Mouse (Mus musculus) adrenal gland, adult 18-20 months (tissue): ENCODE data around the gene Ly6g6d. TPM values are rescaled to one million over a fixed set of nuclear protein-coding genes. Genes with fewer than 3 reads are reported as not detected.
"Not testable (repeated sequence)": the region's sequence is repeated elsewhere in the genome, so short reads cannot be mapped to it uniquely, and the experiment has no call there.

ENCODE experiments used
- DNase-seq, 2 experiments: peaks; one replicate each; pipeline ENCODE4 v3.0.0; 2021 to 2022; ENCODE audit warnings: low spot score in 2 of 2
- long read RNA-seq, 2 experiments: library from polyadenylated mRNA; stranded (forward); transcript quantifications; one replicate each; pipeline ENCODE4 v2.0.0; 2021
- total RNA-seq, 2 experiments: library from RNA; stranded (reverse); gene quantifications; 1 replicate in 1 of 2; 2 replicates in 1 of 2; pipeline ENCODE4 v1.2.3; 2021

The Ly6g6d gene
- total RNA-seq: not detected
- long read RNA-seq, experiment 1: 0 reads
- long read RNA-seq, experiment 2: 0 reads

DNA sequence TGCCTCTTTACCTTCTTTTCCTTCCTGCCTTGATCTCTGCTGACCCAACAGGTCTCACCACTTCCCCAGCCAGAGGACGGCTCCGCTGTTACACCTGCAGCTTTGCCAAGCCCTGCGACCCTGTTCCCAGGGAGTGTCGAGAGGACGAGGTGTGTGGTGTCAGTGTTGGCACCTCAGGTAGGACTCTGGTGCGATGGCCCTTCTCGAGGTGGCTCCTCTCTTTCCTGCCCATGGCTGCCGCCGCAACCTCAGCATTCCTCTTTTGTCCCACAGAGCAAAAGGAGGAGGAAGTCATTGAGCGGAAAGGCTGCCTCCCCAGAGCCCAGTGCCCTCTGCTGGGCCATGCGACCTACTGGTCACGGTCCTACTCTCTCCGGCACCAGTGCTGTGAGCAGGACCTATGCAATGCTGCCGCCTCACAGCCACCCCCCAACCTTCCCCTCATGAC, at the start of gene Ly6g6d:
Ly6g6d (minus strand) TSS at position 280 of the 448 bp plus-strand sequence.
- no peak for DNase-seq

DNA sequence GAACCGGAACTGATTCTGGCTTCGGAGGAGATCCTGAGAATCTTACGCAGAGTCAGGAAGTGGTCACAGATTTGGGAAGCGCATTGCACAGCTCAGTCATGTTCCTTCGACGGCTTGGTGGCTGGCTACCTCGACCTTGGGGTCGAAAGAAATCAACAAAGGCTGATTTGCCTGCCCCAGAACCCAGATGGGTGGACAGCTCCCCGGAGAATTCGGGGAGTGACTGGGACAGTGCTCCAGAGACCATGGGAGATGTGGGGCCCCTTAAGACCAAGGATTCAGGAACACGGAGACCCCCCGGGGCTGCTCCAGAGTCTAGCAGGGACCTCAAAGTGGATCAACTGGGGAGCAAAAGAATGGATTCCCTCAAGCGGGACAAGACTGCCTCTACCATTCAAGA, 49.2 kb upstream of the Ly6g6d start:
- DNase-seq: no peak

DNA sequence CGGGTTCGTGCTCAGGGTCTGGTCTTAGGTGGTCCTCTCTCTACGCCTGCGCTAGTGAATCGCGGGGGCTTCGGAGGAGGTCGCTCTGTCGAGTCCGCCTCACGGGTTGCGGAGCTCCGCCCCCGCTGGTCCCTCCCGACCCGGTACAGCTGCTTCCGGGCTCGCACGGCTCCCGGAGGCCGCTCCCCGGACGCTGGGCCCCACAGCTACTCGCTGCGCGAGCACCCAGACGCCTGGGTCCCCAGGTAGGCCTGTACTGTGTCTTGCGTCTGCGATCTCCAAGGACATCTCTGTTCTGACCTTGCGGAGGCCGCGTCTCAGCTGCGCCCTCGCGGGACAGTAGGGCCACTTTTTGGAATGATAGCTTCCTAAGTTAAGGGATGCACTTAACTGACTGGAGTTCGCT, 48.3 kb upstream of the Ly6g6d start, which contains the start of gene D17H6S53E:
D17H6S53E (plus strand) TSS at position 168 of the 406 bp plus-strand sequence.
- peak; percentile 72 to 76 for DNase-seq

DNA sequence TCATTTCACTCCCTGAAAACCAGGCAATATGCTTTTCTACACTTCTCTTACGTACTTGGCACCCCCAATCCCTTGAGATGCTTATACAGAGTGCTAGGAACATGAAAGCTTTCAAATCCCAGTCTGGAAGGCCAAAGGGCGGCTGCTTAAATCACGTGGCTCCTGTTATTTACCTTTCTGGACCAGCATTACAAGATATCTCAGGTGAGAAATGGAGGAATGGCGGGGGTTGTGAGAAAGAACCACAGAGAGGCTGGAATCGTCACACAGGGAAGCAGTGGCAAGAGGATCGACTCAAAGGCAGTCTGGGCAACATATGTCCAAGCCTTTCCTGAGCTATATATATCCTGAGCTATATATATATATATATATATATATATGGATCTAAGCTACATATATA, 47.7 kb upstream of the Ly6g6d start:
- no peak for DNase-seq

DNA sequence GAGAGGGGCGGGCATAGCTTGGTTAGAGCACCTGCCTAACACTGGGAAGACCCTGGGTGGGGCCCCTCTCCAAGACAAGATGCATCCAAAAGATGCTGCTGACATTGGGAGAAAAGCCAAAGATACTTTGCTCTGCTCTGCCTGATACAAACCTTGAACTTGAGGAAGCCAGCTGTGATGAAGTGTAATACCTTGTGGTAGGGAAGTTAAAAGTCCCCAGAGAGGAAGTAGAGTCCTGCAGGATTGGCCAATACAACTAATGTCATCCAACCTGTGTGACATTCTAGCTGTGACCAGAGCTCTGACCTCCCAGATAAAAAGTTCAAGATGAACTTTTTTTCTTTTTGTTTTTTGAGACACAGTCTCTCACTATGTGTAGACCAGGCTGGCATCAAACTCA, 47.2 kb upstream of the Ly6g6d start:
- no peak for DNase-seq

DNA sequence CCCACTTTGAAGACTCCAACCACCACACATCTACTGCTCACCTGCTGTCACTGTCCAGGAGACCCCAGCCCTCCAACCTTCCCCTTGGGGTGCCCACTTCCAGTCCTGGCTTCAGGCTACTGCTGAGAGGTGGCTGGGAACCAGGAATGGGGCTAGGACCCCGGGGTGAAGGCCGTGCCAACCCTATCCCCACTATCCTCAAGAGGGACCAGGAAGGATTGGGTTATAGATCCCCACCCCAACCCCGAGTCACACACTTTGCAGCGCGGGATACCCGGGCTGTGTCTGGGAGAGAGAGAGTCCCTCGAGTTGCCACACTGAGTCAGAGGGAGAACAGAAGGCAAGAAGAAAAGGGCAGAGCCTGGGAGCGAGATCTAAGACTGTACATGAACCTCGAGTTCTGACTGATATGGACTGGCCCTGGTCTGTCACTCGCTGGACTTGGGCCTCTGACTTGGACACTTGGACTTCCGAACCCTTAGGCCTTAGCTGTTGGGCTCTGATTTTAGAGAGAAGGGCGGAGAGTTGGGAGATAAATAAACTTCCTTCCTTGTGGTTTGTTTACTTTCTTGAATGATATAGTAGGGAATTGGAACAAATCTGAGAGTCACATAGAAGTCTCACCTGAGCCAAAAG, 46.5 kb upstream of the Ly6g6d start:
- DNase-seq: not testable (repeated sequence)

DNA sequence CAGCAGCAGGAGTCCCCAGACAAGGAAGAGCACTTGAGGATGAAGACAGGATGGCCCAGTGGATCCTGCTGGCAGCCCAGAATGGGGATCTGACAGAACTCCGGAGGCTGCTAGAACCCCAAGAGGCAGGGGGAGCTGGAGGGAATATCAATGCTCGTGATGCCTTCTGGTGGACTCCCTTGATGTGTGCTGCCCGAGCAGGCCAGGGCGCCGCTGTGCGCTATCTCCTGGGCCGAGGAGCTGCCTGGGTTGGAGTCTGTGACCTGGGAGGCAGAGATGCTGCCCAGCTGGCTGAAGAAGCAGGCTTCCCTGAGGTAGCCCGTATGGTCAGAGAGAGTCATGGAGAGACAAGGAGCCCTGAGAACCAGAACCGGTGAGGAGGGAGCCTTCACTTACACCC, 45.4 kb upstream of the Ly6g6d start:
- DNase-seq: not testable (repeated sequence)

DNA sequence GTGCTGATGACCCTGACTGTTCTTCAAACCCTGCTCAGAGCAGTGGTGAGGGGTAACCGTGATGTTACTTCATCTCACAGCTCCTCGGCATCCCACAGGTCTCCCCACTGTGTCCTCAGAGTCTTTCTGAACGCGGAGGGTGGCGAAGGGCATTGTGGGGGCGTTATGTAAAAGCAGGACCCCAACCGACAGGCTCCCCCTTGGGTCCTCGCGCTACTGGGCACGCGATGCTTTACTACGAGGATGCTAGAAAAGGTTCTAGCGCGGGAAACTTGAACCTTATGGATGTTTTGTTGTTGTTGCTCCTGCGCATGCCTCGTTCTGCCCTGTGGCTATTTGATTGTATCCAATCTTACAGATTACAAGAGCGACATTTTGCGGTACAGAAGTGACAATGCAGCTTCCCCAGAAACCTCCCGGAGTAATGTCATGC, 44.0 kb upstream of the Ly6g6d start, which contains the start of gene Csnk2b:
Csnk2b (minus strand) TSS at position 183 of the 433 bp plus-strand sequence.
- DNase-seq: no peak

DNA sequence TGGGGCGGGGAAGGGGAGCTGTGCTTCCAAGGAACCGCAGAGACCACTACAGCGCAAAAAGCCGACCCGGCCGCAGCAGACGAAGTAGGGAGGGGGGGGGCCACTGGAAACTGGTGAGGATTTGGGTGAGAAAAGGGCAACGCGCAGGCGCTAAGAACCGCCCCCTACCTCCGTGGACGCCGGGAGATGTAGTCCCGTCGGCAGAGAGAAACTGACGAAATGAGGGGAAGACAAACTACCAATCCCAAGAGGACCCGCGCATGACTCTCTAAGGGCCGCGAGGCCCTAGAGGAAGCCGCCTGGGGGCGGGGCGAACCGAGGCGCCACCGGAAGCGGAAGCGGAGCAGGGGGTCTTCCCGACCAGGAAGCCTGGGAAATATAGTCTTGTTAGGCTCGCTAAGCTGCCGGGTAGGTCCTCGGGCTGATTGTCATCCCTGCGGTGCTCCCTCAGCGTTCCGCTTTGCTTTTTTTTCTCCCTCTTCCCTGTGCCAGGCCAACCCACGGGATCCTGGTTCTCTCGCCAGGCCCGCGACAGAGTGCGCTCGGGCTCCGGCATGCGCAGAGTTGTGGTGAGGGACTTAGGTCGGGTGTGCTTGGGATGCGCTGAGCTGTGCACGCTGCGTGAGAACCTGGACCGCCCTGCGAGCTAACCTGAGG, 43.4 kb upstream of the Ly6g6d start, which contains the start of gene Gpank1:
Gpank1 (plus strand) TSS at position 313 of the 657 bp plus-strand sequence.
- peak; percentile 92 to 94 for DNase-seq

DNA sequence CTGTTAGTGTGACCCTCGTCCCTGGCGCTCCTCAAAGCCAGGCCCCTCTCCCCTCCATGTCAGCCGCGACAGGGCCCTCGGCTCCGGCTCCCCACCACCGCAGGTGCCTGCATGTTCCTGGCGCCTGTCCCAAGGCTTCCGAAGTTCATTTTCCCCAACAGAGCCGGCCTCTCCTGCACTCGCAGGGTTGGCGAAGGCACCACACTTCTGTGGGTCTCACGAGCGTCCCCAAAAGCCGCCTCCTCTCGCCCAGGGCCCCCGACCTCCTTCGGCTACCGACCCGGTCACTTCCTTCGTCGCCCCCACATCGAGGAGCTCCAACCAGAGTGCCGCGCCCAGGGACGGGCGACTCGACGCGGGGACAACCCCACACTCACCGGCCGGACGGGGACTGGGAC, 42.9 kb upstream of the Ly6g6d start:
- no peak for DNase-seq

DNA sequence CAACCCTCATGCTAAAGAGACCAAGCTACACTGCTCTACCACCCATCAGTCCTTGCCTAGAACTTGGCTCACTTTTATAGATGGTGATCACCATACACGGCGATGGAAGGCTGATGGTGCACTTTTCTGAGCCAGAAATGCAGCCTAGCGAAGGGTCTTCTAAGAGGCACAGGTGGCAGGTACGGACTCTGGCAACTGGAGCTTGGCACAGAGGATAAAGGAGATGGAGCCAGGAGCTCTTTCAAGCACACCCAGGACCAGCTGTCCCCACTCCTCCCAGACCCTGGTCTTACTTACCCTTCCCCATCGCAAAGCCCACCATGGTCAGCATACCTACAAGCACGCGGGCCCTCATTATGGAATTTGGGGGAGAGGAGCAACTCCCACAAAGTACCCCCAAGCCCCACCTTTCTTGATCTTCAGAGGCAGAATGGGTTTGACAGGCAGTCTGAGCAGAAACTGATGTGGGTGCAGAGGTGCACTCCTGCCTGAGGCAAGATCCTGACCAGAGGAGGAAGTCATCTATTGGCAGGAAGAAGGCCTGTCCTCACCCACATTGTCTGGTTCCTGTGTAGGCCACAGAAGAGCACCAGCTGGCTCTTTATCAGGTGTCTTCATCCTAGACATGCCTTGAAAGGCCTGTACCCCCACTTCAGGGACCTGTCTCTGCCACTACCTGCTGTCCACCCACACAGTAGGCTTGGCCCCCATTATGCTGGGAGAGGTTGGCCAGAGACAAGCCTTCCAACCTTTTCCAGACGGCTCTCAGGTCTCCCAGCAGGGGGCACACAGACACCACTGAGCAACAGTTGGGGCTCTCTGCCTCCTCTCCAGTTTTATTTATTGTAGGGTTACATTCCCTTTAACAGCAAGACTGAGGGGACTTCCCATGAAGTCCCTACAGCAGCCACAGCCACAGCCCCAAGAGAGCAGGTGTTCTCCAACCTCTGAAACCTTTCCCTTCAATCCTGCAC, 37.5 kb upstream of the Ly6g6d start, which contains the start of gene Ly6g5b:
Ly6g5b (minus strand) TSS at position 383 of the 974 bp plus-strand sequence.
- no peak for DNase-seq

DNA sequence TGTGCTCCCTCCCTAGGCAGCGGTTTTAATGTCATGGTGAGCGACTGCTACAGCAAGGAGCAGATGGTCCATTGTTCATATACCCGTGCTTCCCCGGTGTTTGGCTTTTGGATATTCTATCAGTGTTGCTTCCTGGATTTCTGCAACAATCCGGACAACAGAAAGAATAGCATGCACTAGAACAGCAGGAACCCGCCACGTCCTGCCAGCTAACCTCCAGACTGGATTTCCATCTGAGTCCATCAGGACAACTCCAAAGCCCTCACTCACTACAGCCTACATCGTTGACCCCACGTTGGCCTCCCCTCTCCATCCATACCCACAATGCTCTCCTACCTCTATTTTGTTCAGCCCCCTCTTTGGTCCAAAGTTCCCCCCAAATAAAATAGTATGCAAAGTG, 33.9 kb upstream of the Ly6g6d start:
- no peak for DNase-seq

DNA sequence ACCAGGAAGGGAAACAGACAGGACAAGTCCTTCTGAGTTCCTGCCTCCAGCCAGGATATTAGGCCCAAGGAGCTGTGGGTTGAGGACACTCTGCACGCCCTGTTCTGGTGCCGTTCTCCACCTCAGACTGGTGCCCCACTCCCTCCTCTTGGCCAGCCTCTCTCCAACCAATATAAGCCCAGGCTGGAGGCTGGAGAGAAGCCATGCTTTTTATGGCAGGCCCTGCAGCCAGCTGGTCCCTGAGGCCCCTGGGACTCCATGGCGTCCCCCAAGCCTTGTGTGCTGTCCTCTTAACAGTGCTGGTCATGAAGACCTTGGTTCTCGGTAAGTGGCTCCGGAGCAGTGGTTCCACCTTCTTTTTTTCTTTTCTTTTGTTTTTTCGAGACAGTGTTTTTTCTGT, 30.2 kb upstream of the Ly6g6d start, which contains the start of gene Ly6g5c:
Ly6g5c (plus strand) TSS at position 183 of the 400 bp plus-strand sequence.
- DNase-seq: no peak

DNA sequence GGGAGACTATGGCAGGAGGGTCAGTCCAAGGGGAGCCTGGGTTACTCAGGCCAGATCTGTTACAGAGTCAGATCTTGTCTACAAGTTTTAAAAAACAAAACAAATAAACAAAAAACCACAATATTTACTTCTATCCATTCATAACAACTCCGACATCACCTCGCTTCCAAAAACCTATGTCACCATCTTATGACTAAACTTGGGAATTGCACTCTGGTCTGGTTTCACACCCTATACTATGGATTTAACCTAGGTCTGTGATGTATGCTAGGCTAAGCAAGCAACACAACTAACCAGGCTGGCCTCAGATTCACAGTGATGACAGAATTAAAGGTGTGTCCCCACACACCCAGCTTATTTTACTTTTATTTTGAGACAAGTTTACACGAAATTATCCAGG, 28.7 kb upstream of the Ly6g6d start:
- DNase-seq: no peak

DNA sequence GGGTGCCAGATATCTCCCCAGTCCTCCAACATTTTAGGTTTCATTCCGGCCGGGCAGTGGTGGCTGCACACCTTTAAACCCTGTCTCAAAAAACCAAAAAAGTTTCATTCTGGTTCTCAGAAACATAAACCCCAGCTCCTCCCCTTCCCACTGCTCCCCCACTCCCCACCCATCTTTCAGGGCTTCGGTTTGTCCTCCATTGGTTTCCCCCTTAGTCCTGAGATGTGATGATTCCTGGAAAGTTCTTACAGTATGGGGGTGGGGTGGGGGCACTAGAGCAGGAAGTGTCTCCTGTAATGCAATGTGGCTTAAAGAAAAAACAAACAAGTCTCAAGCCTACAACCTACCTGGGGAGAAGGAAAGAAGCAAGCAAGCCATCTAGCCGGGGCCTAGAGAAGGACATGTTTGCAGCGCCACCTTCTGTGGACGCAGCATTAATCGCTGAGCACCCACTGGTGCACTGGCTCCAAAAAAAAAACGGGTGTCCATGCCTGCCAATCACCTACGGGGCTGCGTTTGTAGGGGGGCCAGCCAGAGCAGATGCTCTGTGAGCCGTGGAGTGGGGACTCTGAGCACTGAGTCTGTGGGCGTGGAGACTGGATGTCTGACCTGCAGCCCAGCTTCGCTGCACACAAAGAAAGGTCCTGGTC, 28.0 kb upstream of the Ly6g6d start:
- no peak for DNase-seq

DNA sequence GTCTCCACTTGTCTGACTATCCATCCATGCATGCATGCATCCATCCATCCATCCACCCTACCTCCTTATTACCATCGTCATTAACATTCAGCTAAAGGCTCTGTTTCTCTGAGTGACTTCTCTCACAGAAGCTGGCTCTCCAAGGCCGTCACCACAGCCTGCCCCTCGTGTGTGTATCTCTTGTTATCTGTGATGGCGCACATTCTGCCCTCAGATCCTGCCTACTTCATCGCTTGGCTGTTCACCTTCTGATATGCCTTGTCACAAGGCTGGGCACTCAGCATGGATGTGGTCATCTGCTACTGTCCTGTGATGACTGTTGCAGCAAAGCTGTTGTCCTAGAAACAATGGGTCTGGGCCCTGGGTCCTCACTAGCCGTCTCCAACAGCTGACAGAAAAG, 26.9 kb upstream of the Ly6g6d start:
- no peak for DNase-seq

DNA sequence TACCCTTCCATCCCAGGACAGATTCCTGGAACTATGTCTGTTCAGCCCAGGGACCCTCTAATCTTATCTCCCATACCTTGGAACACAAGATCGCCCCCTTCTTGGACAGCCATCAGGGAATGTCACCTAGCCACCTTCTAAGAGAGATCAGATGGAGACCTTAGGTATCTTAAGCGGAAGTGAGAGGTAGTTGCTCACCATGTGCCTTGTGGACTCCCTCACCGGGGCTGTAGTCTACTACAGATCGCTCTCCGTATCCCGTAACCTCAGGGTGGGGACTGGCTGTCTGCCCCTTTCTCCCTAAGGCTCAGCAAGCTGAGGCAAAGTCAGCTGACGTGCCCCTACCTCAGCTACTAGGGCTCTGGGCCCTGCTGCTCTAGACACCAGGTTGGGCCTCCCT, 26.2 kb upstream of the Ly6g6d start:
- DNase-seq: no peak

DNA sequence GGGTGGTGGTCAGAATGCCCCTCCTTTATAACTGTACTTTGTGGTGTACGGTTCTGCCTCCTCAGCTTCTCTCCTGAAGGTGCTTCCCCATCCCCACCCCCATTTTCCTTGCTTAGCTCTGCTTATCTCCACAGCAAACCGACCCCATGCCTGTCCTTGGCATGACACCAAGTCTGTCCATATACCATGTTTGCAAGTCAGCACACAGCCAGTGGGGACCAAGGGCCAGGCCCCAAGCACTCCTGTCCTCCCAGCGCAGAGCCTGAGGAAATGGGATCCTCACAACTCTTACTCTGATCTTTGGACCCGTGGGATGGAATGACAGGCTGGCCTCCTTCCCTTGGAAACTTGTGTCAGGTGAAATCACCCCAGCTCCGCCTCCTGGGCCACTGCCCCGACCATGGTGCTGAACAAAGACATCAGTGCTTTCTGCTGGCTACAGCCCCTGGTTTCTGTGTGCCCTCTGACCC, 25.4 kb upstream of the Ly6g6d start:
- no peak for DNase-seq

DNA sequence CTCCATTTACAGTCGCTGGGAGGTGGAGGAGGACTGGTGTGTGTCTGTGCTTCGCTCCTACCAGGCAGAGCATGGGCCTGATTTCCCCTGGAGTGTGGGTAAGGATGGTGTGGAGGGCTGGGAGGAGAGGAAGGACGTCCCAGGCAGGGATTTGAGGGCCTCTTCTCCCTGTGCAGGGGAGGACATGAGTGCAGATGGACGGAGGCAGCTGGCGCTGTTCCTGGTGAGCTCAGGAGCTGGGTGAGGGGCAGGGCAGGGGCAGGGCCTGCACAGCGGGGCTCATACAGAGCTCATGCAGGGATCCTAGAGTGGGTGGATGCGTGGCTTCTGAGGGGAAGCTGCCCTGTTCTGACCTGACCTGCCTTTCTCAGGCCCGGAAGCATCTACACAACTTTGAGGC, 24.4 kb upstream of the Ly6g6d start:
- no peak for DNase-seq

DNA sequence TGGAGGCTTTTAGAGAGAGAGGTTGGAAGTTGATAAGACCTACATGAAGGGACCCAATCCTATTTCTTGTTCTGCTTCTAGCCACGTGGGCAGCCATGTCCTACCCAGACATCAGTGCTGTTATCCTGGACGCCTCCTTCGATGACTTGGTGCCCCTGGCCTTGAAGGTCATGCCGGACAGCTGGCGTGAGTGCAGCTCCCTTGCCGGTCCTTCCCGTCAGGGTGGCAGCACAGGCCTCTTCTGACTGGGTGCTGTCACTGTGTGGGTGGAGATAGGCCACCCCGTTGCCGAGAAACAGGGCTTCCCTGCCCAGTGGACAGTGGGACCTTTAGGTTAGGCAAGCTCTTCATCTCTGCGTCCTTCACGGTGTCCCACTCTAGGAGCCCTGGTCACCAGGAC, 23.3 kb upstream of the Ly6g6d start:
- no peak for DNase-seq
